Mouse (Mus musculus) layer of hippocampus, adult 18-20 months (tissue): Measurements from ENCODE around the gene Cbln3. TPM values are rescaled to one million over a fixed set of nuclear protein-coding genes. Genes with fewer than 3 reads are reported as not detected.
A peak's percentile ranks its signal among the peaks of the same experiment; 100 is the strongest.

ENCODE experiments used
- DNase-seq, 2 experiments: peaks; one replicate each; pipeline ENCODE4 v3.0.0; 2022; ENCODE audit warnings: low spot score in 2 of 2
- long read RNA-seq: library from polyadenylated mRNA; stranded (forward); transcript quantifications from one replicate; pipeline ENCODE4 v2.0.0, GENCODE M21; 2021
- total RNA-seq, 2 experiments: library from RNA; stranded (reverse); gene quantifications; 2 replicates each; pipeline ENCODE4 v1.2.3; 2021

Cbln3 gene
- under 1 TPM; 0.15 to 0.64 TPM for total RNA-seq
- long read RNA-seq, partial matches to known transcripts: 0 of 1 reads
- long read RNA-seq, other reads (novel, unspliced or antisense): 1 of 1 reads

GRCm38 (mm10) chr14:55884166-55884565 is at the start of gene Cbln3:
Gene Cbln3, minus strand, starts transcription at chr14:55884392.
- DNase-seq: no peak

GRCm38 (mm10) chr14:55933586-55933985 is 49.4 kb upstream of the Cbln3 start:
- DNase-seq: no peak

GRCm38 (mm10) chr14:55929263-55929997 is 45.2 kb upstream of the Cbln3 start:
- DNase-seq: no peak

- DNase-seq: no peak
Measured at GRCm38 (mm10) chr14:55926847-55927246, 42.7 kb upstream of the Cbln3 start.

GRCm38 (mm10) chr14:55922475-55923232 is 38.5 kb upstream of the Cbln3 start:
- DNase-seq: no peak

GRCm38 (mm10) chr14:55918240-55919082 is 34.3 kb upstream of the Cbln3 start:
- peak; percentile 59 to 92 for DNase-seq

GRCm38 (mm10) chr14:55913406-55913805 is 29.2 kb upstream of the Cbln3 start:
- DNase-seq: no peak

GRCm38 (mm10) chr14:55905518-55905917 is 21.3 kb upstream of the Cbln3 start:
- no peak for DNase-seq

GRCm38 (mm10) chr14:55900414-55900755 is 16.2 kb upstream of the Cbln3 start:
- no peak for DNase-seq

- peak; percentile 75 to 82 for DNase-seq
Measured at GRCm38 (mm10) chr14:55899701-55900413, 15.7 kb upstream of the Cbln3 start, which contains the start of gene Sdr39u1. Gene Sdr39u1, minus strand, starts transcription at chr14:55900293.

GRCm38 (mm10) chr14:55898947-55899346 is 14.8 kb upstream of the Cbln3 start:
- DNase-seq: no peak

GRCm38 (mm10) chr14:55897671-55898070 is 13.5 kb upstream of the Cbln3 start:
- DNase-seq: no peak

GRCm38 (mm10) chr14:55886571-55887382 is 2.6 kb upstream of the Cbln3 start:
- no peak for DNase-seq

- no peak for DNase-seq
Measured at GRCm38 (mm10) chr14:55885791-55886271, 1.6 kb upstream of the Cbln3 start.

- no peak for DNase-seq
Measured at GRCm38 (mm10) chr14:55885114-55885790, 1.1 kb upstream of the Cbln3 start.

- peak; percentile 56 to 78 for DNase-seq
Measured at GRCm38 (mm10) chr14:55884713-55885113, 521 bp upstream of the Cbln3 start, which contains the start of gene Khnyn. Gene Khnyn, plus strand, starts transcription at chr14:55884947.

- DNase-seq: no peak
Measured at GRCm38 (mm10) chr14:55883663-55884062, 529 bp downstream of the Cbln3 start.

- no peak for DNase-seq
Measured at GRCm38 (mm10) chr14:55883149-55883661, 987 bp downstream of the Cbln3 start.

GRCm38 (mm10) chr14:55882171-55882641 is 2.0 kb downstream of the Cbln3 start:
- DNase-seq: no peak
